In genomic region chr11:89100403-89100802, GRCm38 (mm10) we compare ENCODE assay signal across 8 mouse cellular contexts. TPM values are rescaled to one million over a fixed set of nuclear protein-coding genes. Genes with fewer than 3 reads are reported as not detected.
DNase-seq lines count a peak whose midpoint lies in the region; ATAC-seq lines count a peak whose summit lies in the region.

No protein-coding gene starts in this region.

- H3K27me3 ChIP-seq in hindbrain, embryonic 15.5 days: no peaks in the 10 kb centered on the region

- peaks cover 7% of the 10 kb centered on the region; the same call in 1 of the 2 replicates for H3K4me1 ChIP-seq in hindbrain, embryonic 15.5 days (replicated peaks)

- peak; percentile 88 for DNase-seq in T-cell, adult 2 months (ENCODE audit: low spot score)
- DNase-seq in cerebellum, postnatal 36 days: peak; percentile 87 to 89
- peak; percentile 84 to 85 for DNase-seq in frontal cortex, postnatal 36 days (ENCODE audit: low spot score in 2 of 2)
- peak; percentile 75 to 81 for DNase-seq in layer of hippocampus, postnatal 36 days
- peak; percentile 86 for DNase-seq in lung, postnatal 25 days (ENCODE audit: low spot score)
- DNase-seq in retina, adult 2 months (ENCODE audit: low read depth, low spot score): peak; percentile 48
- peak; percentile 98 for DNase-seq in thymus, postnatal 25 days

- peak overlapping the region; percentile 26 for H3K4me3 ChIP-seq in hindbrain, embryonic 15.5 days

- peak; percentile 77; the same call in 1 of the 2 replicates for ATAC-seq in hindbrain, embryonic 15.5 days (ENCODE audit: low FRiP score, low read depth)

- WGBS in hindbrain, embryonic 15.5 days: under 1% methylated on average over 9 of the region's 9 CpGs

- H3K9me3 ChIP-seq in hindbrain, embryonic 15.5 days: no peaks in the 10 kb centered on the region

- H3K27ac ChIP-seq in hindbrain, embryonic 15.5 days (replicated peaks): no peak overlapping the region

- no peaks in the 10 kb centered on the region for H3K36me3 ChIP-seq in hindbrain, embryonic 15.5 days

- H3K4me2 ChIP-seq in hindbrain, embryonic 15.5 days: peak overlapping the region; percentile 52

- 0 out of 2 replicates have a peak overlapping the region, but pooled peaks have one; percentile 43 for H3K9ac ChIP-seq in hindbrain, embryonic 15.5 days

RNA-seq across cellular contexts. Expression of gene Gm525, which starts 26.8 kb away (rescaled TPM):
- not detected in 2 replicates for polyA plus RNA-seq in hindbrain, embryonic 15.5 days (2015; fragmentation: Nextera tagmentation; extraction: Ambion mirVana)
- total RNA-seq in layer of hippocampus, postnatal 36 days (2021): not detected

RNA-seq across cellular contexts. Expression of gene Dgke, which starts 33.8 kb away (rescaled TPM):
- 17.2 and 17.3 TPM in 2 replicates for polyA plus RNA-seq in hindbrain, embryonic 15.5 days (2015; fragmentation: Nextera tagmentation; extraction: Ambion mirVana)
- total RNA-seq in layer of hippocampus, postnatal 36 days (2021): 10 to 100 TPM; 44.1 to 44.9 TPM

Comparison
In these comparisons a context has a peak if more than half of its experiments do, and no peak if none do; other contexts are left out.
1. DNase-seq: peak in every context shown above with its lines; median percentile 98 in thymus, postnatal 25 days; 88 in T-cell, adult 2 months; 88 in cerebellum, postnatal 36 days; 86 in lung, postnatal 25 days; 84 in frontal cortex, postnatal 36 days; 78 in layer of hippocampus, postnatal 36 days; 48 in retina, adult 2 months.